Mouse (Mus musculus): ENCODE results near the gene Ift43. TPM values are rescaled to one million over a fixed set of nuclear protein-coding genes. Genes with fewer than 3 reads are reported as not detected.

The Ift43 gene
- polyA plus RNA-seq, 1 experiment from 2014 or later, result 77.0 TPM

DNA sequence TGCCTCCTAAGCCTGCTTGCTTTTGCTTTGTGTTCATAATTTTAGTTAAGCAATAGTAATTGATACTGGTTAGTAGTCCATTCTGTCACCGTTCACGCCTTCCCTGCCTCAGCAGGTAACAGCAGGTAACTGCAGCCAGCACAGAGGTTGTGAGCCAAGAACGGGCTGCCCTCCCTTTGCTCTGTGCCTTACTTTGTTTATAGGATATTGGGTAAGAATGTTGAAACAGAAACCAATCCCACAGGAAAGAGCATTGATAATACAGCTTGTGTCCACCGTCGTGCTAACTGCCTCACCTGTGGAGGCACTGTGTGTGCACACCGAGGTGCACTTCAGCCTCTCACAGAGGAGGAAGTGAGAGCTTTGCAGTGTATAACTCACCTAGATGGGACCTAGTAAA lies 66.7 kb downstream of the Ift43 start:
- Histone ChIP-seq H3K36me3 (ENCODE audit: control insufficient read depth, insufficient read depth, low read length) (no peaks in the 10 kb centered on the region), H3K4me3 (ENCODE audit: low read length) (no peak overlapping the region), H3K4me1 (ENCODE audit: control insufficient read depth, insufficient read depth, low read length) (no peaks in the 10 kb centered on the region), H3K9ac (ENCODE audit: low read depth, low read length) (no peak overlapping the region), H3K27ac (ENCODE audit: low read depth, low read length) (no peak overlapping the region), H3K4me2 (replicated peaks; ENCODE audit: low read depth, low read length) (no peak overlapping the region), H3K9me3 (ENCODE audit: control insufficient read depth, low read length) (peaks cover 4% of the 10 kb centered on the region; the same call in 1 of the 2 replicates), H3K27me3 (ENCODE audit: control insufficient read depth, insufficient read depth, low read length) (no peaks in the 10 kb centered on the region)
- ATAC-seq (ENCODE audit: low FRiP score, low TSS enrichment), result no peak
- 86% methylated on average over 6 of the region's 6 CpGs for WGBS

- no peak overlapping the region for H3K4me2 ChIP-seq (replicated peaks; ENCODE audit: low read depth, low read length)
- H3K9ac ChIP-seq (ENCODE audit: low read depth, low read length), result no peak overlapping the region
- 53% methylated on average over 12 of the region's 12 CpGs for WGBS
- H3K27ac ChIP-seq (ENCODE audit: low read depth, low read length), result no peak overlapping the region
- no peaks in the 10 kb centered on the region for H3K36me3 ChIP-seq (ENCODE audit: control insufficient read depth, insufficient read depth, low read length)
- no peaks in the 10 kb centered on the region for H3K4me1 ChIP-seq (ENCODE audit: control insufficient read depth, insufficient read depth, low read length)
- H3K9me3 ChIP-seq (ENCODE audit: control insufficient read depth, low read length), result peaks cover 4% of the 10 kb centered on the region; the same call in 1 of the 2 replicates
- H3K4me3 ChIP-seq (ENCODE audit: low read length), result no peak overlapping the region
- no peak for ATAC-seq (ENCODE audit: low FRiP score, low TSS enrichment)
- H3K27me3 ChIP-seq (ENCODE audit: control insufficient read depth, insufficient read depth, low read length), result no peaks in the 10 kb centered on the region
Measured at GRCm38 (mm10) chr12:86151941-86152340, 69.6 kb downstream of the Ift43 start.

DNA sequence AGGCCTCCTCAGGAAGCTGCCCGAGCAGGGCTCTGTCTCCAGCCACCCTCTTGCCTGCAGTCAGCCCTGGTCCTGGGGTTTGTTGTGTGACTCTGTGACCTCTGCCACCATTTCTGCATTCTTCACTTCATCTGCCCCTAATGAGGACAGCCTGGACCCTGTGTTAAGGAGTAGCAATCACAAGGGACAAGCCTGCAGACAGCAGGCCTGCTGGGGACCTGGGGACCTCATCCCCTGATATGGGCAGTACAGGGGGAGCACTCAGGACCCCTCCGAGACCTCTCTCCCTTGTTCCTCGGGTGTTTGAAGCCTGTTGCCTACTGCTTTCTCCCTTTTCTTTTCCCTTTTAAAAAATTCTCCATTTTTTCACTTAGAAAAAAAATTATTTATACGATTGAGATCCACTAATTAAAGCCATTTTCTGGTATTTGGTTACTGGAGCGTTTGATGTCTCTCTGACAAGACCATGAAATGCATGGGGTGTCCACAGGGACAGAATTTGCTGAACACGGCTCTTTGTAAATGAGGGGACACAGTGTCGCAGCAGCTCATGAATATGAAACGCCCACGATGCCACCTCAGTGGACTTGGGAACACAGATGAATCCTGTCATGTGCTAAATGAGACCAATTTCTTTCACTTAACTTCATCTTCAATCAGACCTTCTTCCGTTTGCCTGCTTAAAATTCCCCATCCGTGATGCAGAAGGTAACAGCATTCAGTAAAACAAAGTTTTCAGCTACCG lies 71.0 kb downstream of the Ift43 start:
- Histone ChIP-seq H3K9me3 (ENCODE audit: control insufficient read depth, low read length) (peaks cover 4% of the 10 kb centered on the region; the same call in 1 of the 2 replicates), H3K4me2 (replicated peaks; ENCODE audit: low read depth, low read length) (no peak overlapping the region), H3K4me1 (ENCODE audit: control insufficient read depth, insufficient read depth, low read length) (peaks cover 10% of the 10 kb centered on the region; the same call in 1 of the 2 replicates), H3K36me3 (ENCODE audit: control insufficient read depth, insufficient read depth, low read length) (no peaks in the 10 kb centered on the region), H3K4me3 (ENCODE audit: low read length) (no peak overlapping the region), H3K27ac (ENCODE audit: low read depth, low read length) (no peak overlapping the region), H3K9ac (ENCODE audit: low read depth, low read length) (no peak overlapping the region), H3K27me3 (ENCODE audit: control insufficient read depth, insufficient read depth, low read length) (no peaks in the 10 kb centered on the region)
- WGBS, result 86% methylated on average over 12 of the region's 12 CpGs
- no peak for ATAC-seq (ENCODE audit: low FRiP score, low TSS enrichment)

DNA sequence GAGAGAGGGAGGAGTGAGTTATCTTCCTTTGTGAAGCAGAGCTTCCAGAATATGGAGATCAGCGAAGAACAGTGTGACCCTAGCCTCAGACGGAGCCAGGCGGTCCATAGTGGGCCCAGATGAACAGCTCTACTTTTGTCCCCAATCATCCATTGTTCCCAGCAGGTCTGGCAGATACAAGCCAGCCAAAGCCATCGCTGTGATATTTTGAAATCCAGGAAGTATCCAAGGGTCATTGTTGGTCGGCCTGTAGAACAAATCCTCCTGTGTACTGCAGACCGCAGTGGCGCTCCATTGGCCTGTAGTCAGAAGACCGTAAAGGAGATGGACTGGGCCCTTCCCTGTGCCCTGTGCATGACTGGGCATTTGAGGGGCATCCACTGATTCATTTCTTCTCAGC lies 72.8 kb downstream of the Ift43 start:
- 92% methylated on average over 8 of the region's 8 CpGs for WGBS
- no peaks in the 10 kb centered on the region for H3K36me3 ChIP-seq (ENCODE audit: control insufficient read depth, insufficient read depth, low read length)
- H3K9ac ChIP-seq (ENCODE audit: low read depth, low read length), result no peak overlapping the region
- ATAC-seq (ENCODE audit: low FRiP score, low TSS enrichment), result no peak
- peaks cover 14% of the 10 kb centered on the region; the same call in 1 of the 2 replicates for H3K4me1 ChIP-seq (ENCODE audit: control insufficient read depth, insufficient read depth, low read length)
- no peaks in the 10 kb centered on the region for H3K27me3 ChIP-seq (ENCODE audit: control insufficient read depth, insufficient read depth, low read length)
- H3K27ac ChIP-seq (ENCODE audit: low read depth, low read length), result no peak overlapping the region
- H3K4me3 ChIP-seq (ENCODE audit: low read length), result no peak overlapping the region
- no peak overlapping the region for H3K4me2 ChIP-seq (replicated peaks; ENCODE audit: low read depth, low read length)
- peaks cover 2% of the 10 kb centered on the region; the same call in 1 of the 2 replicates for H3K9me3 ChIP-seq (ENCODE audit: control insufficient read depth, low read length)

GRCm38 (mm10) chr12:86157166-86157565 lies 74.8 kb downstream of the Ift43 start:
- Histone ChIP-seq H3K4me2 (replicated peaks; ENCODE audit: low read depth, low read length) (no peak overlapping the region), H3K4me3 (ENCODE audit: low read length) (no peak overlapping the region), H3K4me1 (ENCODE audit: control insufficient read depth, insufficient read depth, low read length) (peaks cover 14% of the 10 kb centered on the region; the same call in 1 of the 2 replicates), H3K36me3 (ENCODE audit: control insufficient read depth, insufficient read depth, low read length) (no peaks in the 10 kb centered on the region; the same call in 1 of the 2 replicates), H3K27ac (ENCODE audit: low read depth, low read length) (no peak overlapping the region), H3K9ac (ENCODE audit: low read depth, low read length) (no peak overlapping the region), H3K27me3 (ENCODE audit: control insufficient read depth, insufficient read depth, low read length) (no peaks in the 10 kb centered on the region), H3K9me3 (ENCODE audit: control insufficient read depth, low read length) (0 out of 2 replicates have a peak, but pooled peaks cover 2% of the 10 kb centered on the region)
- 88% methylated on average over 8 of the region's 8 CpGs for WGBS
- no peak for ATAC-seq (ENCODE audit: low FRiP score, low TSS enrichment)

DNA sequence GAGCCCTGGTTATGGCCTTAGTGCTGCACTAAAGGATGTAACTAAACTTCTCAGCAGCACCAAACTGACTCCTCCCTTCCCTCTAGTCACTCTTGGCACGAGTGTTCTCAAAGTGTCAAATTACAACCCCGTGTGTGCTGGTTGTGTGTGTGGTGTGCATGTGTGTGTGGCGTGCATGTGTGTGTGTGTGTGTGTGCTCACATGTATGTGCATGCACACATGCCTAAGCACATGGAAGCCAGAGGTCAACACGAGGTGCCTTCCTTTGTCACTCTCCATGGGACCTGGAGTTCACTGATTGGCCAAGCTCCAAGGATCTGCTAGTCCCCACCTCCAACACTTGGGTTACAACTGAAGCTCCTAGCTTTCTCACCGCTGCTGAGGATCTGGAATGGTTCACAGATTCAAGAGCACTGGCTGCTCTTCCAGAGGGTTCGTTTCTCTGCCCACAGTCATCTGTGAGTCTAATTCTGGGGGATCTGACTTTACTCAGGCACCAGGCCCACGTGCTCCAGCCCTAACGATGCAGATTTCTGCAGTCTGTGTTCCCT lies 75.6 kb downstream of the Ift43 start:
- Histone ChIP-seq H3K4me1 (ENCODE audit: control insufficient read depth, insufficient read depth, low read length) (peaks cover 19% of the 10 kb centered on the region; the same call in 1 of the 2 replicates), H3K9ac (ENCODE audit: low read depth, low read length) (no peak overlapping the region), H3K36me3 (ENCODE audit: control insufficient read depth, insufficient read depth, low read length) (no peaks in the 10 kb centered on the region; the same call in 1 of the 2 replicates), H3K9me3 (ENCODE audit: control insufficient read depth, low read length) (0 out of 2 replicates have a peak, but pooled peaks cover 2% of the 10 kb centered on the region), H3K27me3 (ENCODE audit: control insufficient read depth, insufficient read depth, low read length) (no peaks in the 10 kb centered on the region), H3K4me2 (replicated peaks; ENCODE audit: low read depth, low read length) (no peak overlapping the region), H3K4me3 (ENCODE audit: low read length) (no peak overlapping the region), H3K27ac (ENCODE audit: low read depth, low read length) (0 out of 2 replicates have a peak overlapping the region, but pooled peaks have one; percentile 17)
- WGBS, result 17% methylated on average over 8 of the region's 8 CpGs
- peak; percentile 60 for ATAC-seq (ENCODE audit: low FRiP score, low TSS enrichment)

- no peaks in the 10 kb centered on the region for H3K27me3 ChIP-seq (ENCODE audit: control insufficient read depth, insufficient read depth, low read length)
- 85% methylated on average over 20 of the region's 20 CpGs for WGBS
- 0 out of 2 replicates have a peak, but pooled peaks cover 2% of the 10 kb centered on the region for H3K9me3 ChIP-seq (ENCODE audit: control insufficient read depth, low read length)
- no peak for ATAC-seq (ENCODE audit: low FRiP score, low TSS enrichment)
- H3K4me3 ChIP-seq (ENCODE audit: low read length), result no peak overlapping the region
- no peak overlapping the region for H3K4me2 ChIP-seq (replicated peaks; ENCODE audit: low read depth, low read length)
- H3K9ac ChIP-seq (ENCODE audit: low read depth, low read length), result no peak overlapping the region
- H3K27ac ChIP-seq (ENCODE audit: low read depth, low read length), result 0 out of 2 replicates have a peak overlapping the region, but pooled peaks have one; percentile 17
- H3K36me3 ChIP-seq (ENCODE audit: control insufficient read depth, insufficient read depth, low read length), result no peaks in the 10 kb centered on the region; the same call in 1 of the 2 replicates
- peaks cover 22% of the 10 kb centered on the region; the same call in 1 of the 2 replicates for H3K4me1 ChIP-seq (ENCODE audit: control insufficient read depth, insufficient read depth, low read length)
Measured at GRCm38 (mm10) chr12:86158689-86159483, 76.5 kb downstream of the Ift43 start.

DNA sequence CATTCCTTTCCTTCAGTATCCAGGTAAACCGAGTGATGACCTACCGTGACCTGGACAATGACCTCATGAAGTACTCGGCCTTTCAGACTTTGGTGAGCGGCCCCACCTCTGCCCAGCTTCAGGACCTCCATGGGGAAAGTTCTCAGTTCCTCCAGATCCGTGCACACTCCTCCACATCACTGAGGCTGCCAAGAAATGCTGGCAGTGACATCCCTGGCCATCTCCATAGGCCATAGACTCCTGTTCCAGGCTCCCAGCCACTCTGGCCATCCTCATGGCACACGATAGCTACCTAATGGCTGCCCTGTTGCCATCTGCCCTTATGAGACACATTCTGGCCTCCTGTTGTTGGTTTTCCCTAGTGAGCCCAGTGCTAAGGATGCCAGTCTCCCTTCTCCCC lies 79.1 kb downstream of the Ift43 start:
- Histone ChIP-seq H3K9me3 (ENCODE audit: control insufficient read depth, low read length) (0 out of 2 replicates have a peak, but pooled peaks cover 2% of the 10 kb centered on the region), H3K4me2 (replicated peaks; ENCODE audit: low read depth, low read length) (no peak overlapping the region), H3K9ac (ENCODE audit: low read depth, low read length) (no peak overlapping the region), H3K27ac (ENCODE audit: low read depth, low read length) (no peak overlapping the region), H3K27me3 (ENCODE audit: control insufficient read depth, insufficient read depth, low read length) (no peaks in the 10 kb centered on the region), H3K4me3 (ENCODE audit: low read length) (no peak overlapping the region), H3K4me1 (ENCODE audit: control insufficient read depth, insufficient read depth, low read length) (peaks cover 22% of the 10 kb centered on the region; the same call in 1 of the 2 replicates), H3K36me3 (ENCODE audit: control insufficient read depth, insufficient read depth, low read length) (no peaks in the 10 kb centered on the region; the same call in 1 of the 2 replicates)
- no peak for ATAC-seq (ENCODE audit: low FRiP score, low TSS enrichment)
- WGBS, result 91% methylated on average over 6 of the region's 6 CpGs

Data from kidney, embryonic 14.5 days (tissue).